Mouse (Mus musculus) right cerebral cortex, postnatal 36 days (tissue): ENCODE data around the gene Nck2.
"Not testable (repeated sequence)": the region's sequence is repeated elsewhere in the genome, so short reads cannot be mapped to it uniquely, and the experiment has no call there.

Source experiments
- DNase-seq, 2 experiments: peaks; one replicate each; pipeline ENCODE4 v3.0.0; 2022; ENCODE audit warnings: low spot score in 2 of 2, mixed read lengths in 1 of 2

The Nck2 gene

GRCm38 (mm10) chr1:43501920-43502791 is 57.8 kb downstream of the Nck2 start:
- DNase-seq, result peak in 1 of 2 experiments; percentile 58

DNA sequence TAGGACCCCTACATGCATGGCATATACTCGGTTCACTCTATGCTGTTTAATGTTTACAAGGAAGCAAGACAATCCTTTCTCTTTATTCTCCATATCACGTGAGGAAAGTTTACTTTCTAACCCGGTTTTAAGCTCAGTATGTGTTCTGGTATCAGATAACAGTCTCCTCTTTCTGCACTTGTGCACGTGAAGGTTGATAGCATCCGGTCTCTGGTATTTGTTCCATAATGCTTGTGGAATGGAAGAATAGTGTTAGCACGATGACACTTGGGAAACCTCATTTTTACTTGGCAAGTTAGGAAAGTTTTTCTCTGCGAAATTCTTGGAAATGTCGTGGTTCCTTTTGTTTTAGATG is 58.4 kb downstream of the Nck2 start:
- no peak for DNase-seq

- DNase-seq, result no peak
These were observed 58.9 kb downstream of the Nck2 start for GRCm38 (mm10) chr1:43503261-43503660.

DNA sequence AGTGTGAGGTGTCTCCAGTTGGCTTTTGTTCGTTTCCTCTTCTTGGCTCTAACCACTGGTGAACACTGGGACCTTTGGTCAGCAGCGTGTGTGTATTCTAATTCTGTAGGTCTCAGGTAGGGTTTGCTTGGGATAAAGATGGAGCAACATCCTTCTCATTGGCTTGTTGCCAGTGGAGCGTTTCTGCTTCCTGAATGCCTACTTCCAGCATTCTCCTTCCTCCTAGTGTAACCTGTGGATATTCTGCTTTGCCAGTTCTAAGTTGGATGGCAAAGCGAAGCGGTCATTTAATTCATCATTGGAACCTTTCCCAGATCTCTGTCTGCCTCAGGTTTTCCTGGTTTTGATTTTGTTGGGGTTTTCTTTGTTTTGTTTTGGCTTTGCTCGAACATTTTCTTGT is 59.3 kb downstream of the Nck2 start:
- DNase-seq, result no peak

GRCm38 (mm10) chr1:43504235-43504634 is 59.9 kb downstream of the Nck2 start:
- no peak for DNase-seq

- no peak for DNase-seq
These were observed 62.3 kb downstream of the Nck2 start for GRCm38 (mm10) chr1:43506638-43507037.

- no peak for DNase-seq
These were observed 63.4 kb downstream of the Nck2 start for GRCm38 (mm10) chr1:43507809-43508208.

- DNase-seq, result no peak
These were observed 66.9 kb downstream of the Nck2 start for GRCm38 (mm10) chr1:43511256-43511655.

- DNase-seq, result no peak
These were observed 67.3 kb downstream of the Nck2 start for GRCm38 (mm10) chr1:43511667-43512066.

DNA sequence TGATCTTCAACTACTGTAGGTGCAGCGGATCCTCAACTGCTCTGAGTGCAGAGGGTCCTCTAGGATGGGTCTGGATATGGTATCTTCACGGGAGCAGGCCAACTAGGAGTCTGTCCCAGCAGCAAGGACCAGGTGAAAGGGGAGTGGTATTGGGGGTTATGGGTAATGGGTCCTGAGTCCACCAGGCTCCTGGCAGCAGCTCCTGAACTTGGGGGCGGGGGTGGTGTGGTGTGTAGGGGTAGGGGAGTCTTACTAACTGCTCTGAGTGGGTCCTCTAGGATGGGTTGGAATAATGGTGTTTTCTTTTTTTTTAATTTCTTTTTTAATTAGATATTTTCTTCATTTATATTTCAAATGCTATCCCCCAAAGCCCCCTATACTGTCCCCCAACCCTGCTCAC is 73.0 kb downstream of the Nck2 start:
- DNase-seq, result no peak

DNA sequence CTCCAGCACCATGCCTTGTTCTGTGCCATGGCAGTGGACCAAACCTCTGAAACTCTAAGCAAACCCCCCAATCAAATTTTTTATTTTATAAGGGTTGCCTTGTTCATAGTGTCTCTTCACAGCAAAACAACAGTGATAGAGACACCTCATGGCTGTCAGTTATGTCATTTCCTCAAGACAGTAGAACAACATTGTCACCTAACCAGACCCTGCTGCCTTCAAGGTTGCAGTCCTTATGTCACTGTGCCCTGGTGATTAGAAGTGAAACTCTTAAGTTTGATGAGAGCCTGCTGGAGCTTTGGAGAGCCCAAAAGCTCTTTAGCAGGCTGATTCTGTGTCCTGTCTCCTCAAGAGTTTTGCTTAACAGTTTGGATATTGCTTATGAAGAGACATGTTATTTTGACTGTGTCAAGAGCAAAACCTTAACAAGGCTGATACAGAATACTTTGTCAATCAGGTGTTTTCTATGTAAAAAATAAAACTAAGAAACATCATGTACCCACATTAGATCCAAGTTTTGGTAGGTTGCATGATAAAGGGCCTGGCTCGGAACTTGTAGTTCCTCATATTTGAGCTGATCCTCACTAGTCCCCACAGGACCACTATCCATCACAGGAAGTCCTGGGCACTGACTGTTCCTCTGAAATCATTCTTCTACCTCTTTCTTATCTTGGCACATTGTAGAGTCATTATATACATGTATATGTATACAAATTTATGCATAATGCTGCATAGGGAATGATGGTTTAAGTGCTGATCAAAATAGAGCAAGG is 76.0 kb downstream of the Nck2 start:
- DNase-seq, result no peak

DNA sequence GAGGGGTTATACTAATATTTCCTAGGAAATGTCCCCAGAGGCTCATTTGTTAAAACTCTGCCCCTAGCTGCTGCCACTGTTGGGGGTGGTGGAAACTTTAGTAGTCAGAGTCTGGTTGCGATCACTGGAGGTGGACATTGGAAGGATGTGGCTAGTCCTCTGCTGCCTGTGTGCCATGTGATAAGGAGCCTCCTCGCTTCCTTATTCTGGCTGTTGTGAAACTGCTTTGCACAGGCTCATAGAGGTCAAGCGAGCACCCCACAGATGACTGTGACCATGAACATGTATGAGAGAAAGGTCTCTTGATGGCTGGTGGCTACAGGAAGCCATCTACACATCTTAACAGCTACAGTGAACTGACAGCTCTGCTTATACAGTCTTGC is 76.6 kb downstream of the Nck2 start:
- DNase-seq, result no peak

DNA sequence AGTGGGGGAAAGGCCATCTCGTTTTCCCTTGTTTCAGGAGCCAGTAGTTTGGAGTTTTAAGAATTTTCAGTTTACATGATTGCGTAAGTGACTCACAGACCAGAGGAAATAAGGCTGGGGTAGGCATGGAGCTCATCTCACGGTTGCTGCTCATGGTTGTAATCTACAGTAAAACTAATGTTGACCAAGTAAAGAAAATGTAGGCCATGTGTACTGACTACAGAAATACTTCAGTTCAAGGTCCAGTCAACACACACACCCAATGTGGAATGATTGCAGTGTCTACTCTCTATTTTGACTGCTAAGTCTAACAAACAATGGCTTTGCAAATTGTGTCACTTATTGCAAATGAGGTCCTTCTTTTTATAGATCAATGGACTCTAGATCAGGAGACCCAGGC is 77.1 kb downstream of the Nck2 start:
- DNase-seq, result no peak

DNA sequence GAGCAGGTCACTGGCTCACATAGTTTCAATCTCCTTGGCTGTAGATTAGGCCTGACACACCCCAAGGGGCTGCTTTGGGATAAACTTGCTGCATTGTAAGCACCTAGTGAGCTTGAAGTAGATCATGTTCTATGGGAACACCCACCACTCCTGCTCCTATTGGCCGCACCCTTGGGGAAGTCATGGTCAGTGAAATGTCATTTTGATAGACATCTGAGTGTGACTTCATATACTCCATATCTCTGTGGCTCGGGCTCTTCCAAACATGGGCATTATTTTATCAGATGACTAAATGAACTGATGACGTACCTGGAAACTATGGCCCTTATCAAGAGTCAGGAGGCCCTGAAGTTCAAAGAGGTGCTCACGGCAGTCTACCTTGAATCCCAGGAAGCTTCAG is 77.6 kb downstream of the Nck2 start:
- DNase-seq, result no peak

- DNase-seq, result no peak
These were observed 78.6 kb downstream of the Nck2 start for GRCm38 (mm10) chr1:43522976-43523375.

DNA sequence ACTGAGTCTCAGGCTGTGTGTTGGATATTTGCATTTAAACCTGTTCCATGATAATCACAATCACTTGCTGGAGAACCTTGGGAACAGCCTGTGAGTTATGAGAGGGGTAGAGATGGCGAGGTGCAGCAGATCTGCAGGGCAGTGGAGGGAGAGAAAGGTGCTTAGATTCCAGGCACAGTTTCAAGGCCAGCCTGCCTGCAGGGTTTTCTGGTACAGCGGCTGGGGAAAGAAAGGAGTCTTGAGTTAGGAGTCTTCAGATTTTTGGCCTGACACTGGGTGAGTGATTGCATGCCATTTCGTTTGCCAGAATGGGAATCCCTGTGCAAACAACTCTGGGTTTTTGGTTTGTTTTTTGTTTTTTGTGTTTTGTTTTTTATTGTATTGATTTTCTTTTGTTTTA is 80.0 kb downstream of the Nck2 start:
- no peak for DNase-seq

GRCm38 (mm10) chr1:43528275-43528674 is 83.9 kb downstream of the Nck2 start:
- DNase-seq, result no peak

- no peak for DNase-seq
These were observed 84.7 kb downstream of the Nck2 start for GRCm38 (mm10) chr1:43529086-43529485.

DNA sequence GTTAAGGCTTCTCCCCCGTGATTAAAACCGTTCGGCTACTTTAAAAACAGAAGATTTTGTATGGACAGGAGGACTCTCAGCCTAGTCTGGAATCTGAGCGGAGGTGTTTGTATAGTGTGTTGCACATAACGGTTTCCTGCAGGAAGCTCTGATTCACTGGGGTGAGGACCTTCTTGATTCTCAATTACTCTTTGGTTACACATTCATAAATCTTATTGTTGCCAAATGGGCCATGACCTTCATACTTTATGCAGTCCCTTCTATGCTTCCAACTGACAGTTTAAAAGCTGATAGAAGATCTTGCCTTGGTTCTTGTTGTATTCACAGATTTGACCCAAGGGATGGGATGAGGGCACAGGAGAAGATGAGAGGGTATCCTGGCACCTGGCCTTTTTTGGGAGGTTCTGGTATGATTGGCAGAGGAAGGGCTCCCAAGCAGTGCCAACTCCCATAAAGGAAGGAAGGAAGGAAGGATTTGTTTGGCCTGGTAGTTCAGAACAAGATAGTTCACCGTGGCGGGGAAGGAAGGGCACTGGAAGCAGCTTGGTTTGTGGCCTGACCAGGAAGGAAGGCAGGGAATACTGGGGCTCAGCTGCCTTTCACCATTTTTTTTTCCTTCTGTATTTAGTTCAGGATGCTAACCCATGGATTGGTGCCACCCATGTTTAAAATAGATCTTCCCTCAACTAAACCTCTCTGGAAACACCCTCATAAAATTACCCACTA is 86.1 kb downstream of the Nck2 start:
- DNase-seq, result no peak

DNA sequence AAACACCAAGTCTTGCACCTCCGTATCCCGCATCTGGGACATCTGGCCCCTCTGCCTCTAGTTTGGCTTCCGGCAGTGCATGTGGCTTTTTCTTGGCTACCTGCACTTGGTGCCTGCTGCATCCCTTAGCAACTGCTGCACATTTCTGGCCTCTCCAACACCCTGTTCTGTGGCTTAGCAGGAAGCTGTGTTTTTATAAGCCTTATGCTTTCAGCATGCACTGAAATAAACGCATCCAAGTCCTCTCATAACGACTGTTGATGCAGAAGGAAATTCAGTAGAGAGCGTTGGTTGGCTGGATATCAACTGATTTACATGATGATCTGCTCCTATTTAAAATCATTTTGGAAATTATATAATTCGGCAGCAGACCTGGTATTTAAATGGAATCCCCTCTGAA is 86.9 kb downstream of the Nck2 start:
- DNase-seq, result peak in 1 of 2 experiments; percentile 23

GRCm38 (mm10) chr1:43532279-43532678 is 87.9 kb downstream of the Nck2 start:
- no peak for DNase-seq

GRCm38 (mm10) chr1:43533497-43533896 is 89.1 kb downstream of the Nck2 start:
- not testable (repeated sequence) for DNase-seq
